Mouse (Mus musculus): ENCODE results near the gene 2010111I01Rik.
A peak's percentile ranks its signal among the peaks of the same experiment; 100 is the strongest.
"Not testable (repeated sequence)": the region's sequence is repeated elsewhere in the genome, so short reads cannot be mapped to it uniquely, and the experiment has no call there.

The 2010111I01Rik gene

DNA sequence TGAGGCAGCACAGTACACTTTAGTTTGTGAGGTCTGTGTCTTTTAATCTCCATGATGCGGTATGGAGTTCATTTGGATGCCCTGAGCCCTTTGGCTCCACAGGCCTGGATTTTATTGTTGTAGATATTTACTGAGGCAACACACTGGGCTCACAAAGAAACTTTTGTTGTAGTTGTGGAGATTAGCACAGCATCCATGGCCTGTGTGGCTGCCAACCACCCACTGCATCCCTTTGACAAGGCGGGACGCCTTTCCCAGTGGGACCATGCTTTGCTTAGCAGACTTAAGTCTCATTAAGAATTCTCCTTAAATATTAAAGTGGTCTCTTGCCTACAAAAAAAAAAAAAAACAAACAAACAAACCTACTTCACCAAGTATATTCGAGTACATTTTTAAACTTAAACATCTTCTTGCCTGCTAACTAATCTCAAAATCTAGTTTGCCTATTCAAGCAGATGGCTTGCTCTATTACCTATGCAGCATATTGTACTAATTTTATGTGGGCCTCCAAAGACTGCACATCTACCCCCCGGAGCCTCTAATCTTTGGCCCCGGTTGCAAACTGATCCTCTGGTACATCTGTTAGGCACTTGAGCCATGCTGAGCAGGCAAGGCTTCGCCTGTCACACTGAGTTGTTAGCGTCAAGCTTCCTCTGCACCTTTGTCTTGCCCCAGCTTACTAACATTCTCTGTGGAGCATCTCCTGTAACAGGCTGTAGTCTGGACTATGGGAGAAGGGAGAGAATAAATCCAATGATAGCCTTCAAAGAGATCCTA, 239.0 kb downstream of the 2010111I01Rik start:
- no peak for DNase-seq (ENCODE audit: low spot score)

DNA sequence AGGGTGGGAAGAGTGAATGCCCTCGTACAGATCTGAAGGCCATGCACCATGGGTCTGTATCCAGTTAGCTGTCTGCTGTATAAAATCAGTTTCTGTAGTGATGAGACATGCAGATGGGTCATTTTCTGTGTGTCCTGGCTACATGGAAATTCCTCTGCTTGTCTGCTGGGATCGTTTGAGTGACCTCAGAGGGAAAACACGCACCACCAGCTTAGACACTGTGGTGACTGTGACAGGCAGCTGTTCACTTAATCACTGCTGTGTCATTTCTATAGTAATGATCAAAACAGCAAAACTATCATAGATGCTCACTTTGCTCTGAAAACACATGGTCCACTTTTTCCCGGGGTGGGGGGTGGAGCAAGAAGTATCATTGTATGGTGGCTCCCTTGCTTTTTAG, 241.1 kb downstream of the 2010111I01Rik start:
- no peak for DNase-seq (ENCODE audit: low spot score)

DNA sequence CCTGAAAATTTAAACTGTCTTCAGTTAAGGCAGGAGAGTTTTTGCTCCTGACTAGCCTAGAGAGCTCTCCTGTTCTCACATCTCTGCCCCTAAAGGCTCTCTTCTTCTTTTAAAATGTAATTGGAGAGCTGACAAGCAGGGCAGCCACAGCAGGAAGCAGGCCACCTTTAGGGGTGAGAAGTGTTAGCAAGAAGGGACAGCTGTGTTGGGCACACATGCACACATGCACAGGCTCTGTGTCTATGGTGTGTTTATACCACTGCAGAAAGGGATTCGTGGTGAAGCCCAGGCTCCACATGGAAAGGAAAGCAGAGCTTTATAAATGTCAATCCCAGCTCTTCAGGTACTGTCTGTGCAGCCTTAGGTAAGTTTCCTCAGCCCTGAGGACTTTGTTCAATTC, 241.7 kb downstream of the 2010111I01Rik start:
- no peak for DNase-seq (ENCODE audit: low spot score)

GRCm38 (mm10) chr13:63216537-63216936, 251.8 kb downstream of the 2010111I01Rik start:
- DNase-seq (ENCODE audit: low spot score), result no peak

- no peak for DNase-seq (ENCODE audit: low spot score)
These were observed 258.5 kb downstream of the 2010111I01Rik start for GRCm38 (mm10) chr13:63223026-63223770.

DNA sequence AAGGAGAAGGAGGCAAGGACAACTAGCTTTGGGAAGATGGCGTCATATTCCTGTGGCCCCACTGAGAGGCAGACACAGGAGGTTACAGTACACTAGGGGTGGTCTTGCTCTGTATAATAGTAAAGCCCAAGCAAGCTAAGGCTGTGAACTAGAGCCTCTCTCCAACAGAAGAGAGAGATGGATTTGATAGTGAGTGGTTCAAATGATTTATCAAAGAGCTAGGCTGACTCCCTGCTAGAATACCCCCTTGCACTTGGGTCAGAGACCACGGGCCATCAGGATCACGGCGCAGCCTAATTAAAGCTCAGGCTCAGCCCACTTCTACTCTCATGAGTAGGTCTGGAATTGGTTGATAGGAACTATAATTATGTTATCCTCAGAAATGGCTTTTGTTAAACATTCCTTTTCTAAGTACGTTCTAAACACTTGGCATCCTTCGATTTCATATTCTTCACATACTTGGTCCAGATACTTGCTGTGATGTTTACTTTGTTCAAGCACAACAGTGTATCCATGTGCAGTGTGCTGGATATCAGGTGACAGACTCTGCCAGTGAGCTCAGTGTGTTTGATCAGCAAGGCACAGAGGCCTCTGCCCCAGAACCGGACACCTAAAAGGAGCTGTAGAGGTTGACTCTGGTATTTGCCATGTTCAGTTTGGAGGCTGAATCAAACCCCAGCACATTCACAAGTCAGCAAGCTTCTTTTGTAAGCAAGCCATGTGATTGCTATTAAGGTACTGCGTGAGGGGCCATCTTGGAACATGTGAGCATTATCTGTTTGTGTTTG, 261.3 kb downstream of the 2010111I01Rik start:
- DNase-seq (ENCODE audit: low spot score), result no peak

GRCm38 (mm10) chr13:63227785-63228184, 263.1 kb downstream of the 2010111I01Rik start:
- DNase-seq (ENCODE audit: low spot score), result no peak

DNA sequence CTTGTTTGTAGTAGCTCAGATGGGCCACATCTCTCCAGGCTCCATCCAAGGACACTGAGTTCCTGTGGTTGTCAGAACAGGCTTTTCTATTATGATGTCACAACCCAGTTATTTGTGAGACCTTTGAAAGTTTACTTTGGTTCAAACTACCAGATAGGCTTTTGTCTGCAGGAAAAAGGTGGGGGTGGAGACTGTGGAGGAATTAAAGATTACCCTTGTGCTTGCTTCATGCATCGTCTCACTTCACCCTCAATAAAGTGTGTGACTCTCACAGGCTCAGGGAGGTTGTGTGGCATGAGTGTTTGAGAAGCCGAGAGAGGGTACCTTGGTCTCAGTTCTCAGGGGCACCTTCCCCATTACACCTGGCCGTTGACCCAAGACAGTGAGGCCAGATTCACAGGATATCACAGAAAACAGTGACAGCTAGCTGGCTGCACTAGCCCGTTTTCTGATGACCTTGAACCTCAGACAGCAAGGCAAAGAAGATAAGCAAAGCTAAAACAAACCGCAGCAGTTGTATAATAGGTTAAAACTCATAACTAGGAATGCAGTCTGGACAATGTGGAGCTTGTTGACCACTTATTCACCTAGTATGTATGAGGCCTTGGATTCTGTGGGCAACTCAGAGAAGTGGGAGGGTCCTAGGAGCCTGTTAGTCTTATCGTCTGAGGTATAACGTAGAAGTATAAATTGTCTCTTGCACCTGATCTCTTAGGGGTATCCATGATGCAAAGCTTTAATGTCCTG, 266.4 kb downstream of the 2010111I01Rik start:
- DNase-seq (ENCODE audit: low spot score), result peak; percentile 50

DNA sequence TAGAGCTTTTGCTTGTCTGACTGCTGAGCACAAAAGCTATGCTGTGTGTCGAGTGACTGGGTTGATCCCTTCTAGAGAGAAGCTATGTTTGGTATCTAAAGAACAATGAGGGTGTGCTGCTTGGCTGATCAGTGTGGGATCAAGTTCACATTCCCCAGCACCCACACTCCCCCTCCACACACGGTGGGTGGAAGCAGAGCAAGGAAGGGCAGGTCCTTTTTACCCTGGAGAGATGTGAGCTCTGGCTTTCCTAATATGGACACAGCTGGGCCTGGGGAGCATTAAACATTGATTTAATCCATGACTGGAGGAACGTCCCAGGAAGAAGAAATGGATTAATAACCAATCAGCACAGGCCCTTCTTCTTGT, 267.0 kb downstream of the 2010111I01Rik start:
- DNase-seq (ENCODE audit: low spot score), result no peak

DNA sequence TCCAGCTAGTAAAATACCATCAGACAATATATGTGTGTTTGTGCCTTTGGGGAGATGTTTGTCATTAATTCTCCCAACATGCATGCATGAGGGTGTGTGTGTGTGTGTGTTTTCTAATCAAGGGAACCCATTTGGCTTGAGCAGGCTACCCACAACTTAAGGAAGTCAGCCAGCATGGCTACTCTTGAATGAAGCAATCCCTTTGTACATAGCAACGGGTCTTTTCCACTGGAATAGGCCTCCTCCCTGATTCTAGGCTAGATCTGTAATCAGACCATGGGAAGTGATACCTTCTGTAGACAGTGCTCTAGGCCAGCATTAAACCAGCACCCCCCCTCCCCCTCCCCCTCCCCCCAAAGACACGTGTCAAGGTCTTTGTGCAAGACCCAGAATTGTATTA, 267.9 kb downstream of the 2010111I01Rik start:
- no peak for DNase-seq (ENCODE audit: low spot score)

DNA sequence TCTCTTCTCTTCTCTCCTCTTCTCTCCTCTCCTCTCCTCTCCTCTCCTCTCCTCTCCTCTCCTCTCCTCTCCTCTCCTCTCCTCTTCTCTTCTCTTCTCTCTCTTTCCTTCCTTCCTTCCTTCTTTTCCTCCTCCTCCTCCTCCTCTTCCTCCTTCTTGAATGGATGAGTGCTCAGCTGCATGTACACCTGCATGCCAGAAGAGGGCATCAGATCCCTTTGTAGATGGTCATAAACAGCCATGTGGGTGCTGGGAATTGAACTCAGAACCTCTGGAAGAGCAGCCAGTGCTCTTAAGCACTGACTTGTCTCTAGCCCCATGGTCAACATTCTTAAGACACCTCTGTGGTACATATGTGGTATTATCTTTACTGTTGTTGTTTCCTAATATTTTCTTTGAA, 269.8 kb downstream of the 2010111I01Rik start:
- DNase-seq (ENCODE audit: low spot score), result not testable (repeated sequence)

DNA sequence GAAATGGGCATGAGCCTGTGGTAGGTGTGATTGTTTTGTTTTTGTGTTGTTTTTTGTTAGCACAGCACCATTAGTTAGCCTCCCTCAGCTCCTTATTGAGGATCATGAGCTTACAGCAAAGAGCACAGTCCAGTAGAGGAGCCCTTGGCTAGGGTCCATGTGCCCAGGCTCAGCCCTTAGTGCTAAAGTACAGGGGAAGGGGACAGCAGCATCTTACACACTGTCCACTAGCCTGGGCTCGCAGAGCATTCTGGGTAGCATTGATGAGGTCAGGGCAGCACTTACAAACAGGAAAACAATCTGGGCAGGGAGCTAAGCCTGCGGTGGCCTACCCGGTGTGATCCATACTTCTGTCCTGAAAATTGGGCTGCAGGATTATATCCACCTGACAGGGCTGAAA, 270.9 kb downstream of the 2010111I01Rik start:
- no peak for DNase-seq (ENCODE audit: low spot score)

- DNase-seq (ENCODE audit: low spot score), result no peak
These were observed 271.6 kb downstream of the 2010111I01Rik start for GRCm38 (mm10) chr13:63236159-63236893.

DNA sequence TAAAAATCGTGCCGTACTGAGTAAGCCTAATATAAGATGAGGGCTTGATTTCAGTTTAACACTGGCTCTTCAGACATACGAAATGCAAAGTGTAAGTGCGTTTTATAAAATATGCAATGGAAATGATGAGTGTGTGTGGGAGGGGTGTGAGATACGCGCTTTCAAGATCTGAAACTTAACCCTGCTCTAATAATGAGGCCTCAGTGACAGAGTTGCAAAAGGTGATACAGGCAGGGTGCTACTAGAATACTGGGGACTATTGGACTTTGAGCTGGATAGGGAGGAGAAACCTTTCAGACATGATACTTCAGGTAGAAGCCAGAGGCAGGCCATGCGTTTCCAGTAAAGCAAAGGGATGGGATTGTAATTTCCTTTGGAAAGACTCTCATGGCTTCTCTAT, 273.4 kb downstream of the 2010111I01Rik start:
- DNase-seq (ENCODE audit: low spot score), result no peak

- no peak for DNase-seq (ENCODE audit: low spot score)
These were observed 274.7 kb downstream of the 2010111I01Rik start for GRCm38 (mm10) chr13:63239301-63239804.

GRCm38 (mm10) chr13:63239877-63240671, 275.4 kb downstream of the 2010111I01Rik start:
- DNase-seq (ENCODE audit: low spot score), result peak; percentile 83

DNA sequence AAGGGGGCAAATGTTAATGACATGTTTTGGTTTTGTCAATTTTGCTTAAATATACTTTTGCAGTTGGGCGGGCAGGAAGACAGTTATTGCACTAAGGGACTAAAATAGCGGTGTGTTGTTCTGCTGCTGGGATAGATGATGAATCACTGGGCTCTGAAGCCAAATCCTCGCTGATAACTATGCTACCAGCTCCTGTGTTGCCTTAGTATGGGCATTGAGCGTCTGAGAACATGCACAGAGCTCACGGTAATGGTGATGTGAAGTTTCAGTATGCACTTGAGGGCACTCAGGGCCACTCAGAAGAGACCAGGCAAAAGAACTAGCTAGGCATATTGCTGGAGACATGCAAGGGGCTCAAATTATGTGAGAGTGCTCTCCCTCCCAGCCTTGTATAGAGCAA, 276.1 kb downstream of the 2010111I01Rik start:
- DNase-seq (ENCODE audit: low spot score), result no peak

GRCm38 (mm10) chr13:63241665-63242064, 277.0 kb downstream of the 2010111I01Rik start:
- DNase-seq (ENCODE audit: low spot score), result no peak

DNA sequence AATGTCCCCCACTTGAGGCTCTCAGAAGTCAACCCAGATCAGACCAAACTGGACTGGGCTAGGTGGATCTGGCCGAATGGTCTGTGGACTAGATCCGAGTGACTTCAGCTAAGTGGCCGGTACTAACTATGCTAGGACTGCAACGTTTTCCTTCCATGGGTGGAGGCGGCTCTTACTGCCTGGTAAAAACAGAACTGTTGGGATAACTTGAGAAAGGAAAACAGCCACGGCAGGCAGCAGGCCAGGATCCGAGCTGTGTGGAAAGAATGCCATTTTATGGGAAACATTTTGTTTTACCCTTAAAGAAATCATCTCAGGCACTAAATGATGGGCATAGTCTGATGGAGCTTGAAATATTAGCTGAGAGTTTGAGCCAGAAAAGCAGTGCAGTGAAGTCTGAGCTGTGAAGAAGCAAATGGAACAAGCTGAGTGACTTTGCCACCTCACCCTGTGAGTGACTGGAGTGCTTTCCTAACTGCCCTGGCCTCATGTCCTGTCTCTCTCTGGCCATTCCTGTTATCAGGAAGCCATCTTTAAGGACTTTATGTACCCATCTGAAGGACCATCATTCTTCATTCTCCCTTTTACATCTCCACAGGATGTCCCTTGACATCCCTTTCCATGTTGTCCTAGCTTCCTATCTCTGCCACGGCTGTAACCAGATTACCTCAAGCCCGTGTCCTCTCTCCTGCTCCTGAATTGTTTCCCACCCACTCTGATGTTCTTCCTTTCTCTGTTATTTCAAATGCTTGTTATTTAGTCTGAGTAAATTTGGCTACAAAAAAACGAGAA, 277.9 kb downstream of the 2010111I01Rik start:
- DNase-seq (ENCODE audit: low spot score), result no peak

Measured in yolk sac, embryonic 10.5 days (tissue).